Mouse (Mus musculus): Measurements from ENCODE around the gene Rapgefl1.

Rapgefl1 gene

GRCm38 (mm10) chr11:98836651-98837141 lies at the start of gene Rapgefl1:
Rapgefl1 (plus strand) TSS chr11:98836785.
- peak; percentile 85 for DNase-seq

GRCm38 (mm10) chr11:98787229-98787628 lies 49.4 kb upstream of the Rapgefl1 start:
- DNase-seq, result no peak

GRCm38 (mm10) chr11:98787691-98788090 lies 48.9 kb upstream of the Rapgefl1 start:
- DNase-seq, result no peak

DNA sequence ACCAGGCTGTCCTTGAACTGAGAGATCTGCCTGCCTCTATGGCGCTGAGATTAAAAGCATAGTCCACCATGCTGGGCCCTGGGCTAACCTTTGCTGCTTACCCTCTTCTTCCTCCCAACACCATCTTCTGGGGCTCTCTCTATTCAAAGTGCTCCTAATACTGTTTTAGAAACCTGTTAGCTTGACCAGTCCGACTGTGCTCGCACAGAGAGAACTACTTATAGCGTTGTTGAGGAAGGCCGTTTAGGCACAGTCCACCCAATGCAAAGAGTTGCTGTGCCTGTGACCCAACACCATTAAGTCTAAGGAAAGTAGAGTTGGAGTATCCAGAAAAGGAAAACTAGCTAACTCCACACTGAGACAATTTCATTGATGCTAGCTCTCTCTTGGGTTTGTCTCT lies 48.4 kb upstream of the Rapgefl1 start:
- DNase-seq, result no peak

DNA sequence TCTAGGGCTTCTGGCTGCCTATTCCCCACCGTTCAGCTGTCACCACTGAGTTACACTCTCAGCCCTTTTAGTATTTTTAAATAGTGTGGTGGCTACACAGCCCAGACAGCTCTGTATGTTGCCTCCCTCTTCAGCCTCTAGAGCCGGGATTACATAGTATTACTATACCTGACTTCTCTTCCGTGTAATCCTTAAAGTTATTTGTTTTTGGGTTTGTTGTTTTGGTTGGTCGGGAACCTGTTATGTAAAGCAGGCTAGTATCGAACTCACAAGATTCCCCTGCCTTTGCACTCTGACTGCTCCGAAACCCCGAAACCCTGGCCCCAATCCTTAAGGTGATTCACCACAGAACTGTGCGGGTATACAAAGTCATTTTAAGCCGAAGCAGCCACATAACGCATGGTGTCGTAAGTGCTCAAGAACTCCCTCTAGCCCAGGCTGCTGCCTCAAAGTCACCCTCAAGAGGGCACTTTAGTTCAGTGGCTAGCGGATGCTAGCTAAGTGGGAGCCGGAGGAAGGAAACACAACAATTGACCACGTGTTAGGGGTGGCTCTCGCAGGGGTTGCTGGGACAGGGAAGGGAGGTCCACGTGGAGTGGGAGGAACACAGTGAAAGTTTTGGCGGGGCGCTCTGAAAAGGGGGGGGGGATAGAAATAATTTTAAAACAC lies 47.9 kb upstream of the Rapgefl1 start:
- peak; percentile 87 for DNase-seq

DNA sequence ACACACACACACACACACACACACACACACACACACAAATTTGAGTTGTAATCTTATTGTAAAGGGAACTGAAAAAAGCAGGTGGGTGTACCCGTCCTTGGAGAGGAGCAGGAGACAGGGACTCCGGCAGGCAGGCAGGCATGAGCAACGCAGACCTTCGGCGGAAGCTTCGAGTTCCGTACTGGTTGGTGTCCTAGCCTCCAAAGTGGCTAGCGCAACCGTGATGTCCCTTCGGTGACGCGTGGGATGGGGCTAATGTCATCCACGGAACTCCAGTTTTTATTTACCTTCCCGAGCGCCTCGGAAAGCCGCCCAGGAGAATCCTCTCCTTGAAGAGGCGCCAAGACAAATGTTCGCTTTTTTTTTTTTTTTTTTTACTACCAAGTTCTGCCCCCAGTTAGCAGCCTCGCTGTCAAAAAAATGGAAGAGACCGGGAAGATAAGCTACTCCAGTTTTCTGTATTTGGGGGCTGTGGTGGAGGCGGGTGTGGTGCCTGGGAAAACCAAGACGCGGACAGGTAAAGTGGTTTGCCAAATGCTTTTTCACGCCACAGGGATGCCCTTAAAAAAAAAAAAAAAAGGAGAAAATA lies 47.3 kb upstream of the Rapgefl1 start:
- no peak for DNase-seq

- no peak for DNase-seq
Measured at GRCm38 (mm10) chr11:98789824-98790223, 46.8 kb upstream of the Rapgefl1 start.

DNA sequence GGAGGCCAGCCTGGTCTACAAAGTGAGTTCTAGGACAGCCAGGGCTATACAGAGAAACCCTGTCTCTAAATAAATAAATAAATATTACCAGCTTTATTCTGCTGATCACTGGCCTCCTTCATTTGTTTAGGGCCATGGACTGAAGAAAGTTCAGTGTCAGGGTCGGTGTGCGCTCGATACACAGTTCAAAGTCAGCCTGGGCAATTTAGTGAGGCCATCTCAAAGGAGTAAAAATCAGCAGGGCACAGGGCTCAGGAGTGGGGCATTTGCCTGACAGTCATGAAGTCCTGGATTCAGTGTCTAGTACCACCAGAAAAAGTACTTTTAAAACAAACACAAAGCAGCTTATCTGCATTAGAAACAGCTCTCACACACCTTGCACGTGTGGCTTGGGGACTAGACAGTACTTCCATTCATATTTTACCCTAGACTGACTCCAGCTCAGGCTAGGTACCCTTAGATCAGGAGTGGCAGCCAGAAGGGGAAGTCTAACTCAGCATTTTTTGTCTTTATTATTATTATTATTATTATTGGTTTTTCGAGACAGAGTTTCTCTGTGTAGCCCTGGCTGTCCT lies 45.9 kb upstream of the Rapgefl1 start:
- DNase-seq, result no peak

GRCm38 (mm10) chr11:98791448-98791847 lies 45.1 kb upstream of the Rapgefl1 start:
- DNase-seq, result no peak

GRCm38 (mm10) chr11:98792081-98792480 lies 44.5 kb upstream of the Rapgefl1 start:
- DNase-seq, result no peak

DNA sequence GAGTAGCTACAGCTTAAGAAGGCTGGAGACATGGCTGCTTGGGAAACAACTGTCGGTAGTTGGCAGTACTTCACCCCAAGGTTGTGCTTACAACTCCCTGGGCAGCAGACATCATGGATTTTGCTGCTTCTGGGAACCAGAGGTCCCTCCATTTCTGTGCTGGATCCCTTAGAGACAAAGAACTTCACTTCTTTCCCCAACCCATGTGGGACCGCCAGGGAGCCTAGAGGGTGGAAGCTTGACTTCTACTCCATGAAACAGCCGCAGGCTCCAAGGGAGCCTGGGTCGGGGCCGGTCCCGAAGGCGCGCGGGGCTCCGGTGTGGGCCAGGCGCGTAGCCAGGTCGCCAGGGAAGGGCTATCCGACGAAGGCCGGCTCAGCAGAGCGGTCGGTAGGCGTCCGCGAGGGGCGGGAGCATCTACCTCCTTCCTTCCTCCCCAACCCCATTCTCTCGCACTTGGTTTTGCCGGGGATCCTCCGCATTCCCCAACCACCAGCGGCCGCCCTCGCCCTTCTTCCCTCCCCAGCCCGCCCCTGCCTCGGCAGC lies 42.0 kb upstream of the Rapgefl1 start:
- peak; percentile 80 for DNase-seq

- peak; percentile 89 for DNase-seq
Measured at GRCm38 (mm10) chr11:98795015-98795713, 41.4 kb upstream of the Rapgefl1 start, which contains the start of gene Msl1. Msl1 (plus strand) TSS chr11:98795516.

DNA sequence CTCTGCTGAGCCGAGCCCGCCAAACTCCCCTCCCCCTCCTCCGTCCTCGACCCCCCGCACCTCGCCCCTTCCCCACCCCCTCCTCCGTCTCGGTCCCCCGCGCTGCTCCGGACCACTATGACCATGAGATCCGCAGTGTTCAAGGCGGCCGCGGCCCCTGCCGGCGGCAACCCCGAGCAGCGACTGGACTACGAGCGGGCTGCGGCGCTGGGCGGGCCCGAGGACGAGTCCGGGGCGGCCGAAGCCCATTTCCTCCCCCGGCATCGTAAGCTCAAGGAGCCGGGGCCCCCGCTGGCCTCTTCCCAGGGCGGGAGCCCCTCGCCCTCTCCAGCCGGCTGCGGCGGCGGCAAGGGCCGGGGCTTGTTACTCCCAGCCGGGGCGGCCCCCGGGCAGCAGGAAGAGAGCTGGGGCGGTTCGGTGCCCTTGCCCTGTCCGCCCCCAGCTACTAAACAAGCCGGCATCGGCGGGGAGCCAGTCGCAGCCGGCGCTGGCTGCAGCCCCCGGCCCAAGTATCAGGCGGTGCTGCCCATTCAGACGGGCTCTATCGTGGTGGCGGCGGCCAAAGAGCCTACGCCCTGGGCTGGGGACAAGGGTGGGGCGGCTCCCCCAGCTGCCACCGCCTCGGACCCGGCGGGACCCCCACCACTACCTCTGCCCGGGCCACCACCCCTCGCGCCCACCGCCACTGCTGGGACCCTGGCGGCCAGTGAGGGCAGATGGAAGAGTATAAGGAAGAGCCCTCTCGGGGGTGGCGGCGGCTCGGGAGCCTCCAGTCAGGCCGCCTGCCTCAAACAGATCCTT lies 40.7 kb upstream of the Rapgefl1 start:
- peak; percentile 52 for DNase-seq

- DNase-seq, result peak; percentile 72
Measured at GRCm38 (mm10) chr11:98796515-98797216, 39.9 kb upstream of the Rapgefl1 start.

GRCm38 (mm10) chr11:98797306-98797705 lies 39.3 kb upstream of the Rapgefl1 start:
- no peak for DNase-seq

GRCm38 (mm10) chr11:98797909-98798308 lies 38.7 kb upstream of the Rapgefl1 start:
- no peak for DNase-seq

DNA sequence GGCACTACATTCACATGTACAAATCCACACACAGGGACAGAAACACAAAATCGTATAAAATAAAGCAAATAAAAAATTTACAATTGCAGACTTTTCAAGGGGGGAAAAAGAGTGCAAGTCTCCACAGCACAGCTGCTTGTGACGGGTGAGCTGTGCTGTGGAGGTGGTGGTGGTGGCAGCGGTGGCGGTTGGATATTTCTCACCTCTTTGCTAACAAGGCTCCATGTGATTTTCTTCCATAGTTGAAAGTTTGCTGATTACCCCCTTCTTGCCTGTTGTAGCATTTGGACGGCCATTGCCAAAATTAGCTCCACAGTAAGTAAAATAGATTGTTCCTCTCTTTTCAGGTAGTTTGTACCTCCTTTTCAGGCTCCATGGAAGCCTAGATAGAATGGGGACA lies 32.0 kb upstream of the Rapgefl1 start, which contains the start of gene Casc3:
Casc3 (plus strand) TSS at position 301 of the 400 bp plus-strand sequence.
- DNase-seq, result no peak

DNA sequence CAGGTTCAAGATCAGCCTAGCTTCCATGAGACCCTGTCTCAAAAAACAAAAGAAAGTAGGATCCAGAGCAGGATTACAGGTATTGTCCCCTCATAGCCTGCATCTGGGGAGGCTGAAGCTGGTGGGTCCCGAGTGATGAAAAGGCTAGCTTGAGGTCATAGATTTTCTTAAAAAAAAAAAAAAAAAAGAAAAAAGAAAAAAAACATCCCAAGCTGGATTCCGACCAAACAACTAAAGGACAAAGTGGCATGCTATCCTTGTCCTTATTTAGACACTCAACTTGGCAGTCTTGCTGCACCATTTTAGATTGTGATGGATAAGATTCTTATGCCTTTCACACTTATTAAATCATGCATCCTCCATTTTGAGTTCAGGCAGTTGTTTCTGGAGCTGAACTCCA lies 28.2 kb upstream of the Rapgefl1 start:
- DNase-seq, result no peak

DNA sequence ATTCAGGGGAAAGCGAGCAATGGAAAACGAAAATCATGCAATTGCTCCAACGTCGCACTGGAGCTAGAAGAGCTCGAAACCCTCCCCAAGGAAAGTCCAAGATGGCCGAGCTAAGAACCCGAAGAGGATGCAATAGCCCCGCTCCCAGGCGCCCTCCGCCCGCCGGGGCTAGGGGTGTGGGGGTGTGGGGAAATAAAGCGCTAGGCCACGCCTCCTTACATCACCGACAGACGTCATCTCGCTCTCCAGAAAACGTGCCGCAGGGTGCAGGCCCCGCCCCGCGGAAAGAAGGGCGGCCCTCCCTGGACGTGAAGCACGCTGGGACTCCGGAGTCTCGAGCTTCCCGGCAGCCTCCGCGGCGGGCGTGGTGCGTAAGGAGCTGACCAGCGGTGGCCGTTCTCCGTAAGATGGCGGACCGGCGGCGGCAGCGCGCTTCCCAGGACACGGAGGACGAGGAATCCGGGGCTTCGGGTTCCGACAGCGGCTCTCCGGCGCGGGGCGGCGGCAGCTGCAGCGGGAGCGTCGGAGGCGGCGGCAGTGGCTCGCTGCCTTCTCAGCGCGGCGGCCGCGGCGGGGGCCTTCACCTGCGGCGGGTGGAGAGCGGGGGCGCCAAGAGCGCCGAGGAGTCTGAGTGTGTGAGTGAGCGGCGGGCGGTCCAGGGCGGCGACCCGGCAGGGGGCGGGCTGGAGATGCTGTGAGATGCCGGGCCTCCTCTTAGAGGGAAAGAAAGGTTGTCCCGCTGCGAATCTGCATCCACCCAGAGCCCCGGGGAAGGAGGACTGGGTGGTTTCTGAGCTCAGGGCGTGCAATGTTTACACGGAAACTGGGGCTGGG lies 26.9 kb upstream of the Rapgefl1 start:
- DNase-seq, result peak; percentile 99

- DNase-seq, result no peak
Measured at GRCm38 (mm10) chr11:98810686-98811085, 25.9 kb upstream of the Rapgefl1 start.

All from lung, postnatal 14 days (tissue).